Mouse (Mus musculus): ENCODE measurements around the gene Ephb1. TPM values are rescaled to one million over a fixed set of nuclear protein-coding genes. Genes with fewer than 3 reads are reported as not detected.

Gene Ephb1
- total RNA-seq, 2 experiments from 2014 or later: 31.6 to 35.8 TPM

- peak; percentile 28 to 46 for DNase-seq (ENCODE audit: low spot score in 2 of 2)
Measured at GRCm38 (mm10) chr9:102353056-102353635, 1.3 kb downstream of the Ephb1 start.

- peak in 1 of 2 experiments; percentile 41 for DNase-seq (ENCODE audit: low spot score in 2 of 2)
Measured at GRCm38 (mm10) chr9:102352186-102353055, 2.1 kb downstream of the Ephb1 start.

GRCm38 (mm10) chr9:102351721-102352120 lies 2.8 kb downstream of the Ephb1 start:
- peak; percentile 29 to 40 for DNase-seq (ENCODE audit: low spot score in 2 of 2)

GRCm38 (mm10) chr9:102351221-102351620 lies 3.3 kb downstream of the Ephb1 start:
- no peak for DNase-seq (ENCODE audit: low spot score in 2 of 2)

- DNase-seq (ENCODE audit: low spot score in 2 of 2): no peak
Measured at GRCm38 (mm10) chr9:102350696-102351095, 3.8 kb downstream of the Ephb1 start.

GRCm38 (mm10) chr9:102350076-102350475 lies 4.4 kb downstream of the Ephb1 start:
- DNase-seq (ENCODE audit: low spot score in 2 of 2): no peak

- DNase-seq (ENCODE audit: low spot score in 2 of 2): no peak
Measured at GRCm38 (mm10) chr9:102346801-102347200, 7.7 kb downstream of the Ephb1 start.

- no peak for DNase-seq (ENCODE audit: low spot score in 2 of 2)
Measured at GRCm38 (mm10) chr9:102345474-102345873, 9.0 kb downstream of the Ephb1 start.

- no peak for DNase-seq (ENCODE audit: low spot score in 2 of 2)
Measured at GRCm38 (mm10) chr9:102345047-102345446, 9.4 kb downstream of the Ephb1 start.

GRCm38 (mm10) chr9:102344086-102344930 lies 10.2 kb downstream of the Ephb1 start:
- DNase-seq (ENCODE audit: low spot score in 2 of 2): no peak

GRCm38 (mm10) chr9:102343061-102343460 lies 11.4 kb downstream of the Ephb1 start:
- no peak for DNase-seq (ENCODE audit: low spot score in 2 of 2)

GRCm38 (mm10) chr9:102342026-102342425 lies 12.5 kb downstream of the Ephb1 start:
- no peak for DNase-seq (ENCODE audit: low spot score in 2 of 2)

- no peak for DNase-seq (ENCODE audit: low spot score in 2 of 2)
Measured at GRCm38 (mm10) chr9:102340768-102341167, 13.7 kb downstream of the Ephb1 start.

GRCm38 (mm10) chr9:102335571-102336282 lies 18.8 kb downstream of the Ephb1 start:
- DNase-seq (ENCODE audit: low spot score in 2 of 2): no peak

- DNase-seq (ENCODE audit: low spot score in 2 of 2): no peak
Measured at GRCm38 (mm10) chr9:102330266-102331060, 24.0 kb downstream of the Ephb1 start.

- no peak for DNase-seq (ENCODE audit: low spot score in 2 of 2)
Measured at GRCm38 (mm10) chr9:102327625-102328150, 26.8 kb downstream of the Ephb1 start.

GRCm38 (mm10) chr9:102315436-102315835 lies 39.1 kb downstream of the Ephb1 start:
- no peak for DNase-seq (ENCODE audit: low spot score in 2 of 2)

GRCm38 (mm10) chr9:102314795-102315194 lies 39.7 kb downstream of the Ephb1 start:
- no peak for DNase-seq (ENCODE audit: low spot score in 2 of 2)

GRCm38 (mm10) chr9:102310431-102310830 lies 44.1 kb downstream of the Ephb1 start:
- DNase-seq (ENCODE audit: low spot score in 2 of 2): no peak

- DNase-seq (ENCODE audit: low spot score in 2 of 2): no peak
Measured at GRCm38 (mm10) chr9:102309278-102309677, 45.2 kb downstream of the Ephb1 start.

Measured in layer of hippocampus, postnatal 10 days (tissue).